Mouse (Mus musculus) embryonic fibroblast, embryonic 13.5 days (primary cell): ENCODE data around the gene Rbfox3.

Experiments used
- CTCF ChIP-seq: IDR thresholded peaks from 2 replicates; pipeline ENCODE4 v1.5.1; 2011; ENCODE audit warnings: mild to moderate bottlenecking, control low read depth, low read length, moderate library complexity, borderline replicate concordance; ENCODE audit not compliant: insufficient read depth
- POLR2A ChIP-seq: IDR thresholded peaks from 2 replicates; pipeline ENCODE4 v1.6.1; 2011; ENCODE audit warnings: low read depth, mild to moderate bottlenecking, control low read depth, low read length, moderate library complexity

DNA sequence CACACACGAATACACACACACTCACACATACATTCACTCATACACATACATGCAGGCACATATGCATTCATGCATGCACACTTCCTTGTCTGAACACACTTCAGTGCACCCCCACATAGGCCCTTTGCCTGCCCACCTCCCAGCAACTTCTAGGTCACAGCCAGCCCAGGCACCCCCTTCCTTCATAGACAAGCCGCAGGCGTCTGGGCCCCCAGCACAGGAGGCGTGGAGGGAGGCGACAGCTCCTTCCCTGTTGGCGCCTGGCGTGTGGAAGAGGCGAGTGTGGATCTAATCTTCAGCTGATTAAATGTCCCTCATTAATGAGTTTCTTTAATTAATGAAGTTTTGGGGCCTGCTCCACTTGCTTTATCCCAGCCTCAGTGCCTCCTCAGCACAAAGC lies 381.1 kb downstream of the Rbfox3 start:
- TF ChIP-seq CTCF: no peak
- no peak for TF ChIP-seq POLR2A
